Mouse (Mus musculus): Measurements from ENCODE around the gene Tppp2.

GRCm38 (mm10) chr14:51911301-51911700 lies 6.9 kb upstream of the Tppp2 start:
- no peak for TF ChIP-seq ZNF384 (IDR thresholded peaks at IDR 0.05; ENCODE audit: low read depth, low read length)
- no peak for TF ChIP-seq CHD2 (IDR thresholded peaks at IDR 0.05; ENCODE audit: low read depth, low read length)
- no peak for TF ChIP-seq HCFC1 (IDR thresholded peaks at IDR 0.05; ENCODE audit: borderline replicate concordance, insufficient read depth, low read length)
- TF ChIP-seq MAFK (IDR thresholded peaks at IDR 0.05; ENCODE audit: insufficient read depth, low read depth, low read length): no peak
- no peak for TF ChIP-seq ZC3H11A (IDR thresholded peaks at IDR 0.05; ENCODE audit: borderline replicate concordance, low read depth, low read length)

Data from ES-E14 (cell line).